Mouse (Mus musculus) embryonic facial prominence, embryonic 13.5 days (tissue): ENCODE measurements around the gene Nutf2. TPM values are rescaled to one million over a fixed set of nuclear protein-coding genes. Genes with fewer than 3 reads are reported as not detected.

Source experiments
- ATAC-seq: fragments of 200-750 bp; cut with Nextera tagmentation; 2 replicates; pipeline ENCODE4 v1.8.0; 2017; ENCODE audit warnings: low read depth; ENCODE audit not compliant: insufficient number of reproducible peaks, insufficient read depth, low FRiP score, low TSS enrichment
- H3K27ac ChIP-seq: fragments of 300-500 bp; sonication (generic); 2 replicates; pipeline ENCODE4 v1.5.1; 2015; ENCODE audit warnings: moderate library complexity, mild to moderate bottlenecking, inconsistent platforms
- H3K27me3 ChIP-seq: fragments of 300-500 bp; sonication (generic); 2 replicates; pipeline ENCODE4 v1.6.1; 2015; ENCODE audit warnings: mild to moderate bottlenecking, inconsistent platforms
- H3K36me3 ChIP-seq: fragments of 300-500 bp; sonication (generic); 2 replicates; pipeline ENCODE4 v1.6.1; 2015; ENCODE audit warnings: mild to moderate bottlenecking, inconsistent platforms
- H3K4me1 ChIP-seq: fragments of 300-500 bp; sonication (generic); 2 replicates; pipeline ENCODE4 v1.6.1; 2015; ENCODE audit warnings: inconsistent platforms
- H3K4me2 ChIP-seq: fragments of 300-500 bp; sonication (generic); 2 replicates; pipeline ENCODE4 v1.6.1; 2015; ENCODE audit warnings: moderate library complexity, mild to moderate bottlenecking, inconsistent platforms
- H3K4me3 ChIP-seq: fragments of 300-500 bp; sonication (generic); 2 replicates; pipeline ENCODE4 v1.5.1; 2015; ENCODE audit warnings: mild to moderate bottlenecking, inconsistent platforms
- H3K9ac ChIP-seq: fragments of 300-500 bp; sonication (generic); 2 replicates; pipeline ENCODE4 v1.6.1; 2015; ENCODE audit warnings: mild to moderate bottlenecking, inconsistent platforms
- H3K9me3 ChIP-seq: fragments of 300-500 bp; sonication (generic); 2 replicates; pipeline ENCODE4 v1.6.1; 2016; ENCODE audit warnings: inconsistent platforms
- WGBS: fragments of 180-500 bp; shearing (Covaris S2); methylation state at CpG from one replicate; pipeline ENCODE4 v1.1.7; 2015; ENCODE audit warnings: mixed read lengths; 5-methylcytosine and 5-hydroxymethylcytosine counted together
- polyA plus RNA-seq: library from polyadenylated mRNA; unstranded; fragments of >200 nt; fragmentation: Nextera tagmentation; extraction: Ambion mirVana; gene quantifications from 2 replicates; pipeline ENCODE4 v1.2.1, GENCODE M21; 2015

Gene Nutf2
- polyA plus RNA-seq, 1 experiment from 2014 or later: 275 TPM

GRCm38 (mm10) chr8:105855248-105856167 is 4.9 kb upstream of the Nutf2 start:
- peaks cover 50% of the 10 kb centered on the region for H3K4me1 ChIP-seq
- H3K36me3 ChIP-seq: peaks cover 7% of the 10 kb centered on the region; the same call in 1 of the 2 replicates
- peak; percentile 28 for ATAC-seq
- H3K27me3 ChIP-seq: no peaks in the 10 kb centered on the region
- WGBS: under 1% methylated on average over 71 of the region's 71 CpGs
- H3K4me2 ChIP-seq: peak overlapping the region; percentile 99
- no peaks in the 10 kb centered on the region for H3K9me3 ChIP-seq
- peak overlapping the region; percentile 83 for H3K27ac ChIP-seq
- peak overlapping the region; percentile 84 for H3K4me3 ChIP-seq
- H3K9ac ChIP-seq: peak overlapping the region; percentile 88

GRCm38 (mm10) chr8:105856168-105856835 is 4.1 kb upstream of the Nutf2 start:
- peak overlapping the region; percentile 99 for H3K4me2 ChIP-seq
- H3K36me3 ChIP-seq: peaks cover 7% of the 10 kb centered on the region; the same call in 1 of the 2 replicates
- peak overlapping the region; percentile 83 for H3K27ac ChIP-seq
- H3K9me3 ChIP-seq: no peaks in the 10 kb centered on the region
- H3K9ac ChIP-seq: peak overlapping the region; percentile 88
- WGBS: 19% methylated on average over 15 of the region's 15 CpGs
- peaks cover 47% of the 10 kb centered on the region for H3K4me1 ChIP-seq
- ATAC-seq: no peak
- no peaks in the 10 kb centered on the region for H3K27me3 ChIP-seq
- H3K4me3 ChIP-seq: peak overlapping the region; percentile 84

- ATAC-seq: no peak
- Histone ChIP-seq H3K9me3 (no peaks in the 10 kb centered on the region), H3K4me3 (no peak overlapping the region), H3K27me3 (no peaks in the 10 kb centered on the region), H3K4me2 (peak overlapping the region; percentile 99), H3K9ac (no peak overlapping the region), H3K36me3 (peaks cover 7% of the 10 kb centered on the region; the same call in 1 of the 2 replicates), H3K27ac (no peak overlapping the region; the same call in 1 of the 2 replicates), H3K4me1 (peaks cover 60% of the 10 kb centered on the region)
- WGBS: 85% methylated on average over 5 of the region's 5 CpGs
Measured at GRCm38 (mm10) chr8:105858495-105858894, 1.9 kb upstream of the Nutf2 start.

- 0 out of 2 replicates have a peak overlapping the region, but pooled peaks have one; percentile 66 for H3K9ac ChIP-seq
- peaks cover 7% of the 10 kb centered on the region; the same call in 1 of the 2 replicates for H3K36me3 ChIP-seq
- 78% methylated on average over 5 of the region's 5 CpGs for WGBS
- no peaks in the 10 kb centered on the region for H3K9me3 ChIP-seq
- H3K4me1 ChIP-seq: peaks cover 64% of the 10 kb centered on the region
- H3K27me3 ChIP-seq: no peaks in the 10 kb centered on the region
- H3K27ac ChIP-seq: peak overlapping the region; percentile 94
- H3K4me3 ChIP-seq: no peak overlapping the region
- H3K4me2 ChIP-seq: peak overlapping the region; percentile 87
- no peak for ATAC-seq
Measured at GRCm38 (mm10) chr8:105859314-105859713, 1.1 kb upstream of the Nutf2 start.

GRCm38 (mm10) chr8:105861951-105862350 is 1.6 kb downstream of the Nutf2 start:
- H3K4me2 ChIP-seq: peak overlapping the region; percentile 87
- H3K4me3 ChIP-seq: peak overlapping the region; percentile 98
- no peaks in the 10 kb centered on the region for H3K27me3 ChIP-seq
- H3K9me3 ChIP-seq: no peaks in the 10 kb centered on the region
- H3K9ac ChIP-seq: peak overlapping the region; percentile 95
- H3K4me1 ChIP-seq: peaks cover 54% of the 10 kb centered on the region
- 13% methylated on average over 1 of the region's 1 CpGs for WGBS
- H3K36me3 ChIP-seq: peaks cover 26% of the 10 kb centered on the region
- H3K27ac ChIP-seq: no peak overlapping the region
- no peak for ATAC-seq

- no peak overlapping the region for H3K9ac ChIP-seq
- H3K36me3 ChIP-seq: peaks cover 59% of the 10 kb centered on the region
- H3K4me3 ChIP-seq: no peak overlapping the region
- H3K9me3 ChIP-seq: no peaks in the 10 kb centered on the region
- WGBS: 85% methylated on average over 6 of the region's 6 CpGs
- no peak for ATAC-seq
- no peaks in the 10 kb centered on the region for H3K27me3 ChIP-seq
- no peak overlapping the region for H3K4me2 ChIP-seq
- peaks cover 20% of the 10 kb centered on the region for H3K4me1 ChIP-seq
- H3K27ac ChIP-seq: no peak overlapping the region
Measured at GRCm38 (mm10) chr8:105866364-105867029, 6.1 kb downstream of the Nutf2 start.

- H3K9me3 ChIP-seq: no peaks in the 10 kb centered on the region
- no peak overlapping the region for H3K4me3 ChIP-seq
- no peaks in the 10 kb centered on the region for H3K4me1 ChIP-seq
- no peak for ATAC-seq
- no peaks in the 10 kb centered on the region for H3K27me3 ChIP-seq
- H3K4me2 ChIP-seq: no peak overlapping the region
- H3K36me3 ChIP-seq: peaks cover 80% of the 10 kb centered on the region
- no peak overlapping the region for H3K9ac ChIP-seq
- WGBS: 88% methylated on average over 6 of the region's 6 CpGs
- no peak overlapping the region for H3K27ac ChIP-seq
Measured at GRCm38 (mm10) chr8:105874301-105874700, 13.9 kb downstream of the Nutf2 start.

GRCm38 (mm10) chr8:105880754-105881520 is 20.6 kb downstream of the Nutf2 start, which contains the start of gene Edc4:
Gene Edc4, plus strand, starts transcription at chr8:105880881.
- Histone ChIP-seq H3K27ac (peak within 1 kb of the TSS; percentile 34), H3K9me3 (no peaks in the 10 kb centered on the region), H3K36me3 (peaks cover 56% of the 10 kb centered on the region), H3K27me3 (no peaks in the 10 kb centered on the region), H3K4me3 (peak within 1 kb of the TSS; percentile 80), H3K4me1 (peaks cover 30% of the 10 kb centered on the region), H3K4me2 (peak within 1 kb of the TSS; percentile 92), H3K9ac (peak within 1 kb of the TSS; percentile 89)
- under 1% methylated on average over 45 of the region's 45 CpGs for WGBS
- ATAC-seq: peak; percentile 68

- WGBS: 91% methylated on average over 12 of the region's 12 CpGs
- Histone ChIP-seq H3K4me1 (peaks cover 6% of the 10 kb centered on the region), H3K36me3 (peaks cover 87% of the 10 kb centered on the region), H3K4me3 (no peak overlapping the region), H3K9ac (no peak overlapping the region), H3K27me3 (no peaks in the 10 kb centered on the region), H3K9me3 (no peaks in the 10 kb centered on the region), H3K27ac (no peak overlapping the region), H3K4me2 (no peak overlapping the region)
- ATAC-seq: no peak
Measured at GRCm38 (mm10) chr8:105889756-105890465, 29.5 kb downstream of the Nutf2 start.

GRCm38 (mm10) chr8:105890870-105891269 is 30.5 kb downstream of the Nutf2 start:
- Histone ChIP-seq H3K9ac (no peak overlapping the region), H3K4me2 (no peak overlapping the region), H3K36me3 (peaks cover 84% of the 10 kb centered on the region), H3K4me1 (peaks cover 6% of the 10 kb centered on the region), H3K27ac (no peak overlapping the region), H3K4me3 (no peak overlapping the region), H3K27me3 (no peaks in the 10 kb centered on the region), H3K9me3 (no peaks in the 10 kb centered on the region)
- 93% methylated on average over 6 of the region's 6 CpGs for WGBS
- ATAC-seq: no peak
